Mouse (Mus musculus) left cerebral cortex, postnatal 14 days (tissue): ENCODE measurements around the gene Arl9. TPM values are rescaled to one million over a fixed set of nuclear protein-coding genes. Genes with fewer than 3 reads are reported as not detected.
"Not testable (repeated sequence)": the region's sequence is repeated elsewhere in the genome, so short reads cannot be mapped to it uniquely, and the experiment has no call there.

Experiments
- DNase-seq, 2 experiments: peaks; one replicate each; pipeline ENCODE4 v3.0.0; 2021 to 2022; ENCODE audit warnings: low spot score in 2 of 2, mixed read lengths in 1 of 2
- intact Hi-C: fragments of 180-260 bp; cut with DNase I; formaldehyde crosslinking; loops from one replicate; pipeline ENCODE4 v1.15.1; 2025
- total RNA-seq, 2 experiments: library from RNA; stranded (reverse); gene quantifications; 2 replicates each; pipeline ENCODE4 v1.2.3; 2021

Gene Arl9
- total RNA-seq, 2 experiments from 2014 or later, result not detected

DNA sequence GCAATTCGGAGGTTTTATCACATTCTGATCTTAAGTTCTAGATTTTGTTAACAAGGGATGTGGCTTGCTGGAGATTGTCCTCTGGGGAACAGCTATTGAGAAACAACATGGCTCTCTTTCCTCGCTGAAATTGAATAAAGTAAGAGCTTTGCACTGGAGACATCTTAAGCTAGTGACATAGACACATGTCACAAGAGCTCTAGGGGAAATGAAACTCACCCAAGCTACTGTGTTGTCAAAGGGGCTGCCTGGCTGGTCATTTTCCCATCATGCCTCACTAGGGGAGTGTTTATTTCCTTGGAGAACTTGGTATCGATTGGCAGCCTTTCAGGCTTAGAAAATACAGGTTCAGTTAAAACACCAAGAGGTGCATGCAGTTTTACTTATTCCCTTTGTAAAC lies 9.3 kb downstream of the Arl9 start:
- no peak for DNase-seq
- intact Hi-C loops, result no loop called here

- peak; percentile 69 to 71 for DNase-seq
- intact Hi-C loops, result no loop called here
Observed at GRCm38 (mm10) chr5:77015544-77016482, 12.0 kb downstream of the Arl9 start, which contains the start of gene Thegl. Thegl (plus strand) TSS chr5:77016023.

- intact Hi-C loops, result no loop called here
- DNase-seq, result no peak
Observed at GRCm38 (mm10) chr5:77028034-77028433, 24.2 kb downstream of the Arl9 start.

DNA sequence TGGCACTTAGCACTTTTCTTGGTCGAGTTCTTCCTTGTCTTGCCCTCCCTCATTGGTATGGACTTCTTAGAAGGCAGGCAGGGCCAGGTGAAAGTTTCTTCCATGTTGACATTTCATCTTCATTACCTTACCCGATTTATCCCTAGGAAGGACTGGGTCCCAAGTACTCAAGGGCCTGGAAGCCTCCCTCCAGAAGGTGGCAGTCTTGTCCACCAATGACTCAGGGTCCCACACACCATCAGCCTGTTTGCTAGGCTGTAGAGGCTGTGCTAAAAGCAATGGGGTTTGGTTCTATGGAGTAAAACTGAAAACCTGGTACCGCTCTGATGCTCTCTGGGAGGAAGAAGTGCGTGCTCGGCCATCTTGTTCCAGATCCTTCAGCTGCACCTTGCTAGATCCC lies 25.9 kb downstream of the Arl9 start:
- DNase-seq, result peak in 1 of 2 experiments; percentile 14
- intact Hi-C loops, result no loop called here

DNA sequence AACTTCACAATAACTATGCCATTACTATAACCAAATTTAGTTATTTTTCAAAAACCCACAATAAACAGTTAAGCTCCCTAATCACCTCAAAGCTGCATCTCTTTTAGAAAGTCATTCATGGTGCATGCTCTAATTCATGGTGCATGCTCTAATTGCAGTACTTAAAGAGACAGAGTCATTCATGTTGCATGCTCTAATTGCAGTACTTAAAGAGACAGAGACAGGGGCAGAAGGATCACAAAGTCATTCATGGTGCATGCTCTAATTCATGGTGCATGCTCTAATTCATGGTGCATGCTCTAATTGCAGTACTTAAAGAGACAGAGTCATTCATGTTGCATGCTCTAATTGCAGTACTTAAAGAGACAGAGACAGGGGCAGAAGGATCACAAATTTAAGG lies 31.2 kb downstream of the Arl9 start:
- DNase-seq, intact Hi-C loops: not testable (repeated sequence)

- DNase-seq, result no peak
- intact Hi-C loops, result no loop called here
Observed at GRCm38 (mm10) chr5:77038451-77038850, 34.6 kb downstream of the Arl9 start.

GRCm38 (mm10) chr5:77039391-77039790 lies 35.5 kb downstream of the Arl9 start:
- DNase-seq, result no peak
- intact Hi-C loops, result no loop called here

- DNase-seq, result no peak
- intact Hi-C loops, result no loop called here
Observed at GRCm38 (mm10) chr5:77044362-77044761, 40.5 kb downstream of the Arl9 start.

DNA sequence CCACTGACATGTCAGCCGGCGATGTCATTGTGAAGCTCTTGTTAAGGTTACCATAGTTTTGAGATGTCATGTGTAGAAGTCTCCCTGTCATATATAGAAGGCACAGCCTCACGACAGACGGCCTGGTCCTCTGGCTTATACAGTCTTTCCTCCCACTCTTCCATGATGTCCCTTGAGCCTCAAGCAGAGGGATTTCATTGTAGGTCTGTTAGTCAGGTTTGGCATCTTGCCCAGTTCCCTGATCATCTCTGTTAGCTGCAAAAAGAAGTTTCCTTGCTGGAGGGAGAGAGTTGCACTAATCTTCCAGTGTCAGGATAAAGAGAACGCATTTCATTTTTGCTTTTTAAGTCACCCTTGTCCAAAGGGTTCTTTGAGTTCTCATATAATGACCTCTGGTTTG lies 48.8 kb downstream of the Arl9 start:
- no peak for DNase-seq
- intact Hi-C loops, result no loop called here

DNA sequence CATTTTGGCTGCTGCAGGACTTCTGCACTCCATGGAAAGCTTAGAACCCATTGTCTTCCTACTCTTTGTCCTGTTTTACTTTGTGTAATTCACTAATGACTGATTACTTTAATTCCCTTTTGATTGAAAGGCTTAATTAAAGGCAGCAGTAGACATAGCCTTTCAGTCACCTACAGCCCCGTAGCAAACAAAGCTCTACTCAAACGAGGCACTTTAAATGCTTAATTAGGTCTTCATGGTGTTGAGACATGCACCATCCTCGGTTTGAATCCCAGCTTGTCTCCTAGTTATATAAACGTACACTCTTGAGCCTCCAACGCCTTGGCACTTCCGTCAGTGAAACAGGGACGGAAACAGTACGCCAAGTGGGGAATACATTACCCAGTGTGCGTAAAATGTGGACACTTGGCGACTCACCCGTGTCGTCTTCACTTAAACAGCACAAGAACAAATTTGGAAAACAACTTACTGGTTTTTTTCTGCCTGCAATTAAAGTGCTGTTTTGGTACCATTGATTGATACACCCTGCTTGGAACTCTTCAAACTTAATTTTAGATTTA lies 53.1 kb downstream of the Arl9 start:
- intact Hi-C loops, result no loop called here
- peak; percentile 17 to 32 for DNase-seq

Other genes starting within 250 kb of the Arl9 start
- 10 to 100 TPM; 19.6 to 20.2 TPM for gene Aasdh, start 98.5 kb upstream of the Arl9 start, total RNA-seq
- 10 to 100 TPM; 95.7 to 95.9 TPM for gene Paics, start 52.7 kb upstream of the Arl9 start, total RNA-seq
- 10 to 100 TPM; 20.1 to 20.4 TPM for gene Ppat, start 52.5 kb upstream of the Arl9 start, total RNA-seq
- gene Srp72, start 29.4 kb upstream of the Arl9 start, total RNA-seq, result 100 to 1,000 TPM; 111 to 116 TPM
- under 1 TPM; 0.55 to 0.83 TPM for gene Thegl, start 12.0 kb downstream of the Arl9 start, total RNA-seq
- gene Hopx, start 111.1 kb downstream of the Arl9 start, total RNA-seq, result 10 to 100 TPM; 21.4 to 26.3 TPM
- gene Spink2, start 207.4 kb downstream of the Arl9 start, total RNA-seq, result not detected